Mouse (Mus musculus) forebrain, embryonic 12.5 days (tissue): ENCODE data around the gene Setd3. TPM values are rescaled to one million over a fixed set of nuclear protein-coding genes. Genes with fewer than 3 reads are reported as not detected.
"Not testable (repeated sequence)": the region's sequence is repeated elsewhere in the genome, so short reads cannot be mapped to it uniquely, and the experiment has no call there.

Source experiments
- ATAC-seq: fragments of 200-750 bp; cut with Nextera tagmentation; 2 replicates; pipeline ENCODE4 v1.8.0; 2017; ENCODE audit warnings: moderate TSS enrichment; ENCODE audit not compliant: low FRiP score
- H3K27ac ChIP-seq: fragments of 300-500 bp; sonication (generic); 2 replicates; pipeline ENCODE4 v1.5.1; 2016; ENCODE audit warnings: mild to moderate bottlenecking
- H3K27me3 ChIP-seq: fragments of 300-500 bp; sonication (generic); 2 replicates; pipeline ENCODE4 v1.6.1; 2016; ENCODE audit warnings: mild to moderate bottlenecking
- H3K36me3 ChIP-seq: fragments of 300-500 bp; sonication (generic); replicated peaks from 2 replicates; pipeline ENCODE4 v1.6.1; 2016; ENCODE audit warnings: mild to moderate bottlenecking
- H3K4me1 ChIP-seq: fragments of 300-500 bp; sonication (generic); 2 replicates; pipeline ENCODE4 v1.6.1; 2016
- H3K4me2 ChIP-seq: fragments of 300-500 bp; sonication (generic); 2 replicates; pipeline ENCODE4 v1.6.1; 2016; ENCODE audit warnings: mild to moderate bottlenecking, moderate library complexity
- H3K4me3 ChIP-seq: fragments of 300-500 bp; sonication (generic); replicated peaks from 2 replicates; pipeline ENCODE4 v1.5.1; 2016; ENCODE audit warnings: mild to moderate bottlenecking
- H3K9ac ChIP-seq: fragments of 300-500 bp; sonication (generic); 2 replicates; pipeline ENCODE4 v1.6.1; 2016; ENCODE audit warnings: mild to moderate bottlenecking
- H3K9me3 ChIP-seq: fragments of 300-500 bp; sonication (generic); 2 replicates; pipeline ENCODE4 v1.6.1; 2016
- WGBS: fragments of 180-500 bp; shearing (Covaris S2); methylation state at CpG from one replicate; pipeline ENCODE4 v1.1.7; 2016; 5-methylcytosine and 5-hydroxymethylcytosine counted together
- polyA plus RNA-seq: library from polyadenylated mRNA; unstranded; fragments of >200 nt; fragmentation: Nextera tagmentation; extraction: Ambion mirVana; gene quantifications from 2 replicates; pipeline ENCODE4 v1.2.1, GENCODE M21; 2016

Setd3 gene
- polyA plus RNA-seq, 1 experiment from 2014 or later = 103 TPM

DNA sequence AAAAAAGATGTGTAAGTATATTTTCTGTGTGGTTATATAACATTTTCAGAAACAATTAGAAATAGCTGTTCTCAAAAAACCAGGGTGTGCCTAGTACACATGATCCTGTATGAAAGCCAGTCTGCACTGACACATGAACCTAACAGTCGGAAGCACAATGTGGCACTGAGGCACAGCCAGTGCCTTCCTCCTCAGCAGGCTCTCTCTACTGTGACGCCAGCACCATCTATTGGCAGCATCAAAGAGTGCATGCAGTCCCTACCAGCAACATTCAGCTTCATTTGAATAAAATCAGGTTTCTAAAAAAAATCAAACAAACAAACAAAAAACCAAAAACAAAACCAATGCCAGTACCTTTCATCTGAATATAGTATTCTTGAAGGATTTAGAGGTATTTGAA lies 57.8 kb downstream of the Setd3 start:
- Histone ChIP-seq H3K27me3 (no peaks in the 10 kb centered on the region), H3K9me3 (no peaks in the 10 kb centered on the region), H3K4me2 (no peak overlapping the region), H3K4me1 (peaks cover 17% of the 10 kb centered on the region), H3K36me3 (peaks cover 10% of the 10 kb centered on the region; the same call in 1 of the 2 replicates), H3K4me3 (no peak overlapping the region), H3K9ac (no peak overlapping the region), H3K27ac (no peak overlapping the region)
- ATAC-seq = peak; percentile 63; the same call in 1 of the 2 replicates
- WGBS = 6% methylated on average over 2 of the region's 2 CpGs

- Histone ChIP-seq H3K36me3 (peaks cover 14% of the 10 kb centered on the region; the same call in 1 of the 2 replicates), H3K4me3 (no peak overlapping the region), H3K27ac (no peak overlapping the region), H3K9ac (no peak overlapping the region), H3K9me3 (no peaks in the 10 kb centered on the region), H3K4me1 (peaks cover 17% of the 10 kb centered on the region), H3K27me3 (no peaks in the 10 kb centered on the region), H3K4me2 (no peak overlapping the region)
- ATAC-seq = no peak
- WGBS = 90% methylated on average over 6 of the region's 6 CpGs
These were observed 58.7 kb downstream of the Setd3 start for GRCm38 (mm10) chr12:108120434-108120833.

DNA sequence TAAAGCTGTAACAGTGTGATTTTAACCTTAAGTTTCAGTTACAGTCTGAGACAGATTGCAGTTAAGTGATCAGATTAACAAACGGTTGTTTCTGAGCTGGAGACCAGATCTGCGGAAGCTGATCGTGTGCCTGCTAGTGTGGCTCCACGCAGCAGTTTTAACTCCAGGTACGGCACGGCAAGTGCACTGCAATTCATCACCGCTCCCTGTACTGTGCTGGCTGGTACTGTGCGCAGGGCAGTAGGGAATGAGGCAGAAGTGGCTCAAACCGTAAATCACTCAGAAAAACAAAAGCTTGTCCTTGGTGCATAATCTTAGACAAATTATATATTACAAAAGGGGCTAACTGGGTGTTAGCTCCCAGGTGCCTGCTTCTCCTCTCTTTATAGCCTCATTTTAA lies 59.2 kb downstream of the Setd3 start:
- H3K4me3 ChIP-seq = no peak overlapping the region

DNA sequence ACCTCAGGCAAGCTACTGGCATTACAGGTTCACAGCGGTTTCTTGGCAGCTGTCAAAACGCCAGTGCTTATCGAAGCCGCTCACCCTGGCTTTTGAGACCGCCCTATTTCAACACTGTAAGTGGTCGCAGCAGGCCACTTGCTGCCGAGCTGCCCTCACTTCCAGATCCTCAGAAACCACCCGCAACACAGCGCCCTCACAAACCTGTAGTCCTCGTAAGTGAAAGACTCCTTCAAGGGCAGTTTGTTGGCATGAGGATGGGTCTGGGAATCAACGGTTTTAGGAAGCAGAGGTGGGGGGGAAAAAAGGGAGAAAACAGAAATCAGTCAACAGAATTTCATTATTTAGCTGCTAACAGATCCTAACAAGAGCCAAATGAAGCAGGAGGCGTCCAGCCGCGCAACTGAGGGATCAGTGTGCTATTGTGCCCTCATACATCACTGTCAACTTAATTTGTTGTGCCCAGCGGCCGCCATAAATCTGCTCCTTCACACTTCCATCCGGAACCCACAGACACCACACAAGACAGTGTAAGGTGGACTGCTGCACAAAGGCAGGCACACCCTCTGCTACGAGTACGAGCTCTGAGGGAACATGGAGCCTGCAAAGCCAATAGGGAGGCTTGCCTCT lies 60.1 kb downstream of the Setd3 start:
- peaks cover 17% of the 10 kb centered on the region for H3K4me1 ChIP-seq
- no peaks in the 10 kb centered on the region for H3K9me3 ChIP-seq
- H3K36me3 ChIP-seq = peaks cover 19% of the 10 kb centered on the region
- no peaks in the 10 kb centered on the region for H3K27me3 ChIP-seq
- WGBS = 49% methylated on average over 19 of the region's 19 CpGs
- H3K4me2 ChIP-seq = 0 out of 2 replicates have a peak overlapping the region, but pooled peaks have one; percentile 10
- peak overlapping the region; percentile 15; the same call in 1 of the 2 replicates for H3K27ac ChIP-seq
- H3K9ac ChIP-seq = peak overlapping the region; percentile 5; the same call in 1 of the 2 replicates
- ATAC-seq = no peak
- no peak overlapping the region for H3K4me3 ChIP-seq

More for the DNA sequence above, 59.2 kb downstream of the Setd3 start:
- peaks cover 17% of the 10 kb centered on the region for H3K4me1 ChIP-seq
- H3K27me3 ChIP-seq = no peaks in the 10 kb centered on the region
- H3K9me3 ChIP-seq = no peaks in the 10 kb centered on the region
- no peak overlapping the region for H3K27ac ChIP-seq
- no peak for ATAC-seq
- 84% methylated on average over 9 of the region's 9 CpGs for WGBS
- peaks cover 14% of the 10 kb centered on the region; the same call in 1 of the 2 replicates for H3K36me3 ChIP-seq
- no peak overlapping the region for H3K4me2 ChIP-seq
- H3K9ac ChIP-seq = no peak overlapping the region

DNA sequence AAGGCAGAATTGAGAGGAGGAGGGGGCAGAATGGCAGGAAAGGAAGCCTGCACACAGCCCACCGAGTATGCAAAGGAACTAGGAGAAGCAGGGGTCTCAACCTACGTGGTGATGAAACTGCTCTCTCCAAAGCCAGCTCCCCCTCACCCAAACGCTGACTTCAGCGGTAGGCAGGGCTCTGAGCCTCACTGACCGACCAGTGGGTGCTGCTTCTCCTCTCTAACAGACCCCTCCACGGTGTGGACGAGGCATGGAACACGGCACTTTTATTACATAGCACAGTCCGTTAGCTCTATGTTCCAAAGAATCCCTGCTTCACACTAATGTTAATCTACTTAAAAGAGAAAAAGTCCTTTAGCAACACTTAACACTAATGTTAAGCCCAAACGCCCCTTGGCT lies 60.6 kb downstream of the Setd3 start:
- Histone ChIP-seq H3K9ac (no peak overlapping the region), H3K4me3 (no peak overlapping the region), H3K4me1 (peaks cover 17% of the 10 kb centered on the region), H3K27ac (no peak overlapping the region), H3K9me3 (no peaks in the 10 kb centered on the region), H3K4me2 (no peak overlapping the region), H3K36me3 (peaks cover 21% of the 10 kb centered on the region), H3K27me3 (no peaks in the 10 kb centered on the region)
- ATAC-seq = no peak
- WGBS = 74% methylated on average over 10 of the region's 10 CpGs

- Histone ChIP-seq H3K4me3 (no peak overlapping the region), H3K9ac (no peak overlapping the region), H3K9me3 (no peaks in the 10 kb centered on the region), H3K27me3 (no peaks in the 10 kb centered on the region), H3K4me1 (no peaks in the 10 kb centered on the region), H3K27ac (no peak overlapping the region), H3K36me3 (peaks cover 36% of the 10 kb centered on the region), H3K4me2 (no peak overlapping the region)
- ATAC-seq = no peak
- 91% methylated on average over 12 of the region's 12 CpGs for WGBS
These were observed 67.9 kb downstream of the Setd3 start for GRCm38 (mm10) chr12:108111191-108111590.

DNA sequence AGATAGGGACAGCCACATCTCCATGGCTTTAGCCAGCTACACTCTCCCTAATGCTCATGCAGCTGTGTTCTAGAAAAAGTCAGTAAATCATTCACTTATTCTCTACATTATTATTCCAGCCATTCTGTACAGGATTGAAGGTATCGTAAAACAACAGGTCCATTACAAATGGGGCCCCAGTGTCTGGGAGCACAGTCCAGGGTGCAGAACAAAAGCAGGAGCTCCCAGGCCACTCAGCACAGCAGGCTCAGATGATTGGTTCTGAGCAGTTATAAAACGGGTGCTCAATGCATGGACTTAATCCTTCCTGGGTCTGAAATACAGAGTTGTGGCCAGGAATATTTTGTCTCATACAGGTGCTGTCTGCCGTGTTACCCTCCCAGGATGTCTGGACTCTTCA lies 68.4 kb downstream of the Setd3 start:
- no peak overlapping the region for H3K9ac ChIP-seq
- H3K4me2 ChIP-seq = no peak overlapping the region
- H3K36me3 ChIP-seq = peaks cover 39% of the 10 kb centered on the region
- H3K9me3 ChIP-seq = no peaks in the 10 kb centered on the region
- ATAC-seq = no peak
- H3K4me3 ChIP-seq = no peak overlapping the region
- no peak overlapping the region for H3K27ac ChIP-seq
- WGBS = 75% methylated on average over 3 of the region's 3 CpGs
- H3K27me3 ChIP-seq = no peaks in the 10 kb centered on the region
- H3K4me1 ChIP-seq = peaks cover 5% of the 10 kb centered on the region; the same call in 1 of the 2 replicates

DNA sequence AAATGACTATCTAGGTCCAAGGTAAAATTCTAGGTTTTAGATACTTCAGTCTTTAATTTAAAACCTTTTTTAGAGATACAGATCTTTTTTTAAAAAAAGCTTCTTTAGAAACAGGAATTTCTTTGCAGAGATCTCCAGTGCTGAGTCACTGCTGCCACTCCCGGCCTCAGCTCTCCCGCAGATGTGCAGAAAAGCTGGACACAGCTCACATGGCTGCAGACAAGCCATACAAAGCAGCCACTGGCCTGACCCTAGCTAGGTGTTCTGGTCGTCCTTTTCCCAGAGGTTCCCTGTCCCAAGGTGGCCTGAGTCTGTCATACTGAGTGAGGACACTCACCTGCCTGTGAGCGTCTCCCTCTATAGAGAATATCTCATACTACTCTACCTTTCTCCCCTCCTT lies 69.4 kb downstream of the Setd3 start:
- no peak for ATAC-seq
- H3K4me1 ChIP-seq = peaks cover 6% of the 10 kb centered on the region; the same call in 1 of the 2 replicates
- no peaks in the 10 kb centered on the region for H3K9me3 ChIP-seq
- peaks cover 44% of the 10 kb centered on the region for H3K36me3 ChIP-seq
- WGBS = 91% methylated on average over 4 of the region's 4 CpGs
- no peak overlapping the region for H3K9ac ChIP-seq
- H3K27ac ChIP-seq = no peak overlapping the region
- no peaks in the 10 kb centered on the region for H3K27me3 ChIP-seq
- no peak overlapping the region for H3K4me2 ChIP-seq
- H3K4me3 ChIP-seq = no peak overlapping the region

DNA sequence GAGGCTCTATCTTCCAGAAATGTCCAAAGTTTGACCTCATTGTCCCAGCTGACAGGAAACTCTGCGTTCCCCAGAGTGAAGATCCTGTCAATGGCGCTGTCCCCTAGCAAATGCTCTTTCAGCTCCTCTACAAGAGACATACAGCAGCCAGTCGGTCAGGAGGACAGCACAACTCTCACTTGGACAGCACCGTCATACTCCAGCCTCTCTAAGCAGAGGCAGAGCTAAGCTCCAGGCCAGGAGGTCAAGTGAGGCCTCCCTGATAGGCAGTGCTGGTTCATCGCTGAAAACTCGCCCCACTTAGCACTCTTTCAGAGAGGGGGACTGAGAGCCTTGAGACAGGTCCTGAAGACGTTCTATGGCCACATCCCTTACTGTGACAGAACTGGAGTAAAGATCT lies 70.5 kb downstream of the Setd3 start:
- H3K36me3 ChIP-seq = peaks cover 36% of the 10 kb centered on the region
- H3K4me2 ChIP-seq, H3K4me3 ChIP-seq, H3K27ac ChIP-seq, ATAC-seq, H3K4me1 ChIP-seq, H3K27me3 ChIP-seq, H3K9ac ChIP-seq, H3K9me3 ChIP-seq: not testable (repeated sequence)
- 92% methylated on average over 7 of the region's 7 CpGs for WGBS

DNA sequence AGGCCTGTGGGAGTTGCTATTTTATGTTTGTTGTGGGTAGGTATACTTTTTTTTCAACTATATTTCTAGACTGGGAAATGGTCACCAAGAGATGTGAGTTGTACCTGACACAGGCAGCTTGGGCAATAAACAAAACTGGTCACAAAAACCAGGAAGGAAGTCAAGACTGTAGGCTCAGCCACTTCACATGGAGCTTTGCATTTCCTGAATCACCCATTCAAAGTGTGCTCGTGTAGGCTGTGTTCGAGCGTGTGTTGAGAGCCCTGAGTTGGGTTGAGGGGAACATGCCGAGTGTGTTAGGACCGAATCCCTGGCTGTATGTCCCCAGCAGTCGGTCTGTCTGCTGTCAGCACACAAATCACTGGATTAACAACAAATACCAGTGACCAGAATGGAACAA lies 75.8 kb downstream of the Setd3 start:
- peaks cover 6% of the 10 kb centered on the region for H3K4me1 ChIP-seq
- ATAC-seq = no peak
- peaks cover 17% of the 10 kb centered on the region for H3K36me3 ChIP-seq
- no peak overlapping the region for H3K27ac ChIP-seq
- no peak overlapping the region for H3K9ac ChIP-seq
- no peak overlapping the region for H3K4me3 ChIP-seq
- WGBS = 80% methylated on average over 6 of the region's 6 CpGs
- no peaks in the 10 kb centered on the region for H3K9me3 ChIP-seq
- no peaks in the 10 kb centered on the region for H3K27me3 ChIP-seq
- no peak overlapping the region for H3K4me2 ChIP-seq

- peaks cover 9% of the 10 kb centered on the region for H3K4me1 ChIP-seq
- WGBS = 85% methylated on average over 2 of the region's 2 CpGs
- no peak for ATAC-seq
- no peak overlapping the region for H3K4me2 ChIP-seq
- H3K36me3 ChIP-seq = peaks cover 13% of the 10 kb centered on the region
- no peak overlapping the region for H3K27ac ChIP-seq
- H3K4me3 ChIP-seq = no peak overlapping the region
- H3K9me3 ChIP-seq = no peaks in the 10 kb centered on the region
- H3K9ac ChIP-seq = no peak overlapping the region
- no peaks in the 10 kb centered on the region for H3K27me3 ChIP-seq
These were observed 77.0 kb downstream of the Setd3 start for GRCm38 (mm10) chr12:108102119-108102518.

DNA sequence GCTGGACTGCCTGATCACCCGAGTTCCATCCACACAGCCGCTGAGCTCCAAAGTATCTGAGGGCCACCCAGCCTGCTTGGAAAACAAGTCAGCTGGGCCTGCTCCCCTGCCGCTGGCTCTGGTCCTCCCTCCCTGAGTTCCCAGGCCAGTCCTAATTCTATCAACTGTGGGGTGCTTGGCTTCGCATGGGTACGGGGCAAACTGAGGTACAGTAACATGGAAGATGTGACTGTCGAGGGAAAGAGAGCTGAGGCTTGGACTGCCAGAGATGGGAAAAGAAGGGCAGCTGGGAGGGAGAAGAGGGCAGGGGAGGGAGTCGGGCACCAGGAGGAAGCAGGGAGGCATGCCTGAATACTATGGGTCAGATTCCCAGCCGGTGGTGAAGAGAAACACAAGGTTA lies 78.9 kb downstream of the Setd3 start:
- Histone ChIP-seq H3K27me3 (no peaks in the 10 kb centered on the region), H3K4me1 (peaks cover 3% of the 10 kb centered on the region), H3K27ac (no peak overlapping the region), H3K4me3 (no peak overlapping the region), H3K36me3 (peaks cover under 1% of the 10 kb centered on the region; the same call in 1 of the 2 replicates), H3K9me3 (no peaks in the 10 kb centered on the region), H3K9ac (no peak overlapping the region), H3K4me2 (no peak overlapping the region)
- WGBS = 79% methylated on average over 8 of the region's 8 CpGs
- ATAC-seq = no peak
